Mouse (Mus musculus) NIH3T3 (cell line): ENCODE data around the gene Tmem217.

Source experiments
- DNase-seq: peaks from one replicate; pipeline ENCODE4 v3.0.0-alpha.2; 2012; ENCODE audit warnings: low read depth

Gene Tmem217

DNA sequence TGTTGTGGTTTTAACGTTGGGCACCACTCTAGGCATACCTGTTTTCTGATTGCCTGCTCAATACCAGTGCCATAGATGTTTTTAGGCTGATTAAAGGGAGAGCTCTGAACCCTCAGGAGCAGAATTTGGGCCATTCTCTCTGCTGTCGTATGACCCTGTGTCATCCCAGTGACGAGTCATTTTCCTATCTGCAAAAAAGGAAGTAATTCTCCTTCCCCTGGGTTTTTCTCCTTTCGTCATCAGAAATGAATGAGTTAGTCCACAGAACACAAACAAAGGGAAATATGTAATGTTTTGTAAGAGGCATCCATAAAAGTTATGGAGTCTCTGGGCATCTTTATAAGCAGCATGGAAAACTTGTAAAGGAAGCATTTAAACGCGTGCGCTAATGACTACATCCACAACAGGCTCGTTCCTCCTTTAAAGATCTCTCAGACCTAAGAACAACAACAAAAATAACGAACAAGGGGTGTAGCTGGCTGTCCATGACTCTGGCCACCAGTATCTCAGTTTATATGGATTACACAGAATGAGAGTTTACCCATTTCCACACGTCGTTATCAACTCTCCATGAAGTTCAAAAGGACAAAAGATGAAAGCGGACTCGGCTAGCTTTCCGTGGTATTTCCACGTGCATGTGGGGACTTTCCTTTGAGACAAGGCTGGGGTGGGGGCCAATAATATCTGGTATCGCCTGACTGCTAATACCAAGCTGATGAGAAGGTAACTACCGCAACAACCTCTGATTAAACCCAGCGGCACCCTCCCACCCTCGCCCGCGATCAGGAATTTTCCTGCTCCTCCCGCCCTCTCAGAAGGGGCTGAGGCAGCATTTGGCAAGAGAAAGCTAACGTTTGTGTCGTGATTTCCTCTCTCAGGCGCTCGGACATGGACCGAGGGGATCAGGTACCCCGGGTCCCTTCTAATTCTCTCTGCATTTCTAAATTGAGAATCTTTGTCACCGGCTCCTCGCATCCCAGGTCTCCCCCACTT lies 62.9 kb downstream of the Tmem217 start:
- DNase-seq: peak; percentile 74

DNA sequence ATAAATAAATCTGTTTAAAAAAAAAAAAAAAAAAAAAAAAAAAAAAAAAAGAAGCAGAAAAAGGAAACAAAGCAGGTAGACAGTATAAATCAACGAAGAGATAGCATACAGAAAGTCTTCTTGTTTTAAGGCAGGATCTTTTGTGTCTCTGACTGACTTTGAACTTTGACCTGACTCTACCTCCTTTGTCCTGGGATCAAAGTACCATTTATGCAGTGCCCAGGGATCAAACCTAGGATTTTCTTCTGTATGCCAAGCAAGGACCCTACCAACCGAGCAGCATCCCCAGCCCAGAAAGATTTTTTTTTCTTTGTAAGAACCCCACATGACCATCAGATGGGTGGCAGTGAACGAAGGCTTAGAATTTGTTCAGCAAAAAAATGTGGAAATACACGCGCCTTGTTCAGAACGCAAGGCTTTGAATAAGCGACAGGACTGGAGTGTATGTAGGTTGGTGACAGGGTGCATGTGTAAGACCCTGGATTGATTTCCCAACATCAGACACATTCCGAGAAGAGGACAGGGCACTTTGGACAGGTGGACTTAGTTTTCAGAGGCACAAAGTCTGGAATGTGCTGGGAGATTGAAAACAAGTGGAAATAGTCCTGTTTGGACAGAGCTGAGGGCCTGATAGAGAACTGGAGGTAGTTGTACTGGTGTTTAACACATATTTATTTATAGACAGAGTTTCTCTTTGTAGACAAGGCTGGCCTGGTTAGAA lies 63.8 kb downstream of the Tmem217 start:
- no peak for DNase-seq

DNA sequence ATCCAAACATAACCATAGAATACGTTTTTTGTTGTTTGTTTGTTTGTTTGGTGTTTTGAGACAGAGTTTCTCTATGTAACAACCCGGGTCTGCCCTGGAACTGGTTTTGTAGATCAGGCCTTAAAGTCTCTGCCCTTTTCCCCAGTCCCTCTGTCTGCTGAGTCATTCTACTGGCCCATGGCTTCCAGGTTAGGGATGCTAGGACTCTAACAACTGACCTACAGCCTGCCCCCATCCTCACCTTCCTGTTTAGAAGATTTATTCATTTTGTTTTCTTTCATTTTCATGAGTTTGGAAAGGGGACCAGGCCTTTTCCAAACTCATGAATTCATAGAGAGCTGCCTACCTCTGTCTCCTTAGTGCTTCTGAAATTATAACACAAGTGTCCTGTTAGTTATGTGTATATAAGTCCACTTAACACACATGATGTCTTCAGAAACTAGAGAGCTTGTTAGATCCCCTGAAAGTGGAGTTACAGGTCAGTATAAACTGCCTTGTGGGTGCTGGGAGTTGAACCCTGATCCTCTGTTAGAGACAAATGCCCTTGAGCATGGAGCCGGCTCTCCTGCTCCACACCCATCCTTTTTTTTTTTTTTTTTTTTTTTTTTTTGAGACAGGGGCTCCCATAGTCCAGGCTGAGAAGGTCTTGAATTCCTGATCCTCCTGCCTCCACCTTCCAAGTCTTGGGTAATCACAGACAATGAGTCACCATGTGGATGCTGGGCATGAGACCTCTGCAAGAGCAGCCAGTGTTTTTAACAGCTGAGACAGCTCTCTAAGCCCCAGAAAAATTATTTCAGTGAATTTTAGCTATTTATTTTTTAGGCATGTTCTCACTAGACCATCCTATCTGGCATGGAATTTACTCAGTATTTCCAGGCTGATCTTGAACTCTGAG lies 66.6 kb downstream of the Tmem217 start:
- DNase-seq: peak; percentile 83

DNA sequence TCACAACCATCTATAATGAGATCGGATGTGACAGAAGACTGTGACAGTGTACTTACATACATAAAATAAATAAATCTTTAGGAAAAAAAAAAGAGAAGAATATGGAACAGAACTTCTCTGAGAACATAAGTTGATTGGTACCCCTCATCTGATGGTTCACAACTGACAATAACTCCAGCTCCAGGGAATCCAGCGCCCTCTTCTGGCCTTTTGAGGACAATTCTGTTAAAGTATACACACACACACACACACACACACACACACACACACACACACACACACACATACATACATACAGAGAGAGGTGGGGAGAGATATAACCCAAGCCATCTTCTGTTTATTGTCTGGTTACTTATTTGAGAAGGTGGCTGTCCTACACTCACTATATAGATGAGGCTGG lies 67.8 kb downstream of the Tmem217 start:
- DNase-seq: no peak

DNA sequence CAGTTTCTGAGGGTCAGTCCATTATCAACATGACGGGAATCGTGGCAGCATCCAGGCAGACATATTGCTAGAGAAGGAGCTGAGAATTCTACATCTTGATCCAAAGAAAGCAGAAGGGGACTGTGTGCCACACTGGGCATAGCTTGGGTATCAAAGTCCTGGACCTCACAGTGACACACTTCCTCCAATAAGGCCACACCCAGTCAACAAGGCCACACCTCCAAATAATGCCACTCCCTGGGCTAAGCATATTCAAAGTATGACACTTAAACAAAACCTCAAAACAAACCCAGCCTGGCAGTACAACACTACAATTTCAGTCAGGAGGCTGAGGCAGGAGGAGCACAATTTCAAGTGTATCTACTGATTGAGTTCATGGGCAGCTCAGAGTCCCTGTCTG lies 68.9 kb downstream of the Tmem217 start:
- DNase-seq: no peak

DNA sequence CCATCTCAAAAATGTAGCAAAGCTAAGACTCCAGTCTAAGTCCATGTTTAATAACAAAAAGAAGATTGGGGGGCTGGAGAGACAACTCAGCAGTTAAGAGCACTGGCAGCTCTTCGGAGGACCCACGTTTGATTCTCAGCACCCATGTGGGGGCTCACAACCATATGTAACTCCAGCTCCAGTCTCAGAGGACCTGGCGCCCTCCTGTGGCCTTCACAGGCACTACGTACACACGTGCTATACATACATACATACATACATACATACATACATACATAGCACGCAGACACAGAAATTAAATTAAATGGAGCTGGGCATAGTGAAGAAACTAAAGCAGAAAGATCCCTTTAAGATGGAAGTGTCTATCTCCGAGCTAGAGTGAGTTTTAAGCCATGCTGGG lies 69.6 kb downstream of the Tmem217 start:
- no peak for DNase-seq

DNA sequence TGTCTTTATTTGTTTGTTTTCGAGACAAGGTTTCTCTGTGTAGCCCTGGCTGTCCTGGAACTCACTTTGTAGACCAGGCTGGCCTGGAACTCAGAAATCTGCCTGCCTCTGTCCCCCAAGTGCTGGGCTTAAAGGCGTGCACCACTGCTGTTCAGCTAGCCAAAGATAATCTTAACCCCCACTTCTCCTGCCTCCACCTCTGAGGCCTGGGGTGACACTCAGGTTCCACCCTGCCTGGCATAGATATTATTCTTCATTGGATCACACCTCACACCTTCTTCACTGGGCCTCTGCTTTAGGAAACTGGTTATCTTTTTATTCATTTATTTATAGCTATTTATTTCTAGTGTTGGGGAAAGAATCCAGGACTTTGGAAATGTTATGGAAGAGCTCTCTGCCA lies 71.9 kb downstream of the Tmem217 start:
- DNase-seq: no peak

DNA sequence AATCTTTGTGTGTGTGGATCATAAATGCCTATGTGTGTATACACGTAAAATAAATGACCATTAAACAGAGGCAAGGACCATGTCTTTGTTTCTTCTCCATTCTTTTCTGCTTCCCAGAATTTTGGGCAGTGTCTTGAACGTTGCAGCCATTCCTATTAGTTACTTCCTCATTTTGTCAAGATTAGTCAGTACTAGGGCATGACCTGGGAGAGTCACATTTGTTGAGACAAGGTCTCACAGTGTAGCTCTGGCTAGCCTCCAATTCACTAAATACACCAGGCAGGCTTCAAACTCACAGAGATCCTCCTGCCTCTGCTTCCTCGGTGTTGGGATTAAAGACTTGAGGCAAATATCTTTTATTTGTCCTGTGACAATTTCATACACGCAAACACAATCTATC lies 73.9 kb downstream of the Tmem217 start:
- no peak for DNase-seq

DNA sequence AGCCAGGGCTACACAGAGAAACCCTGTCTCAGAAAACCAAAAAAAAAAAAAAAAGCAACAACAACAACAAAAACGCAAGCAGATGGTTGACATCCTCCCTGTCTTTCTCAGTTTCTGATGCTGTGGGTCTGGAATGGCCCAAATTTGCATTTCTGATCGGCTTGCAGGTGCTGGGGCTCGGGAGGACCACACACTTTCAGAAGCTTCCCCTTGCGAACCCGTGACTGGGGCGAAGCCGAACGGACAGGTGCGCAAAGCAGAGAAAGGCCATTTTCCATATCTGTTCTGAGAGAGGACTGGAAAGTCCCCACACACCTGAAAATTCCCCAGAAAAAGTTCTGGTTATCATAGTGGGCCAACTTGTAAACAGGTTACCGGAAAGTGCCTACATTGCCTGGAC lies 74.8 kb downstream of the Tmem217 start:
- DNase-seq: no peak

DNA sequence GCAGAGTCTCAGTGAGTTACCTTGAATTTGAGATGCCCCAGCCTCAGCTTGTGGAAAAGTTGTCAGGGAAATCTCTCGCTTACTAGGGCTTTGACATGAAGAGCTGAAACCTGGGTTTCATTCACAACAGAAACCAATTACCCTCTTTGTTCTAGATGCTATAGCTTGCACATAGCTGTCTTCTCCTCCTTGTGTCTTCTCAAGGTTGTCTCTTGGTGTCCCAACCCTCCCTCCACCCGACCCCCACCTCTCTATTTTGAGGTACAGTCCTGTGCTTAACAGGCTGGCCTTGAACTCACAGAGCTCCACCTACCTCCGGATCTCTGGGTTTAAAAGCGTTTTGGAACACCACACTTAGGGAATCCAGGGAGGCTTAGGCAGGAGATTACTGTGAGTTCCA lies 75.7 kb downstream of the Tmem217 start:
- no peak for DNase-seq
